Mouse (Mus musculus): ENCODE results near the gene Adam19.

DNA sequence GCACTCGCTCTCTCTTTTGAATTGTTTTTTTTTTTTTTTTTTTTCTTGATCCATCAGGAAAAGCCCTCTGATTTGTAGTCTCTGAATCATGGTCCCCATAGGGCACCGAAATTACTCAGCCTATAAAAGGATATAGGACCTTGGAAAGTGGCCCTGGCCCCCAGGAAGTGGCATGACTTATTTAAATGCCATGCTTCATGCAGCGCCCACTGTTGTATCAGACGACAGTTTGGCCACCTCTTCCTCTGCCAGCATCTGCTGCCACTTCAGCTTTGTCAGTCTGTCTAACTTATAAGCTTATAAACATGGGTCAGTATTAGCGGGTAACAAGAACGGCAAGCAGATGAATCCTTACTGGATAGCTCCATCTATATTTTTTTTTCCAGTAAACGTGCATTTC, 22.8 kb upstream of the Adam19 start:
- TF ChIP-seq CTCF (conservative IDR thresholded peaks at IDR 0.05 in 1 of 2, IDR thresholded peaks at IDR 0.05 in 1 of 2; ENCODE audit: low read depth in 2 of 2, low read length in 2 of 2) (no peak), BHLHE40 (IDR thresholded peaks at IDR 0.05; ENCODE audit: low read depth, low read length) (no peak)
